In genomic region chr5:66807737-66808136, GRCm38 (mm10) we compare ENCODE assay signal across 18 mouse cellular contexts.
DNase-seq lines count a peak whose midpoint lies in the region; ATAC-seq lines count a peak whose summit lies in the region.
"Had no signal": no experiment of that assay in that cellular context is flagged by ENCODE, and none has a peak within 500 bp of the region (broad histone marks: within the 10 kb centered on the region; RNA-seq: fewer than 3 reads in every experiment).

No protein-coding gene starts in this region.

- WGBS in forebrain, embryonic 10.5 days = 96% methylated on average over 6 of the region's 6 CpGs
- 92% methylated on average over 6 of the region's 6 CpGs for WGBS in forebrain, embryonic 14.5 days
- 90% methylated on average over 6 of the region's 6 CpGs for WGBS in hindbrain, embryonic 10.5 days
- 87% methylated on average over 6 of the region's 6 CpGs for WGBS in hindbrain, embryonic 16.5 days

- H3K27me3 ChIP-seq in forebrain, embryonic 10.5 days (ENCODE audit: poor library complexity, severe bottlenecking) = no peaks in the 10 kb centered on the region
- no peaks in the 10 kb centered on the region for H3K27me3 ChIP-seq in forebrain, embryonic 14.5 days (replicated peaks; ENCODE audit: control insufficient read depth, insufficient read depth, low read length)
- no peaks in the 10 kb centered on the region for H3K27me3 ChIP-seq in hindbrain, embryonic 10.5 days (ENCODE audit: insufficient read depth, poor library complexity, severe bottlenecking)
- H3K27me3 ChIP-seq in hindbrain, embryonic 16.5 days (replicated peaks; ENCODE audit: control insufficient read depth, insufficient read depth, low read length) = no peaks in the 10 kb centered on the region
- H3K27me3 ChIP-seq: embryonic facial prominence, embryonic 13.5 days; embryonic facial prominence, embryonic 15.5 days; forebrain, embryonic 13.5 days had no signal

- H3K4me1 ChIP-seq in forebrain, embryonic 10.5 days = peaks cover 25% of the 10 kb centered on the region
- H3K4me1 ChIP-seq in forebrain, embryonic 14.5 days (ENCODE audit: control insufficient read depth, insufficient read depth, low read length) = peaks cover 19% of the 10 kb centered on the region
- H3K4me1 ChIP-seq in hindbrain, embryonic 10.5 days (replicated peaks) = peaks cover 37% of the 10 kb centered on the region
- H3K4me1 ChIP-seq in hindbrain, embryonic 16.5 days (ENCODE audit: control insufficient read depth, insufficient read depth, low read depth, low read length) = 0 out of 2 replicates have a peak, but pooled peaks cover 2% of the 10 kb centered on the region

- H3K4me2 ChIP-seq in forebrain, embryonic 14.5 days (ENCODE audit: low read length) = no peak overlapping the region
- no peak overlapping the region for H3K4me2 ChIP-seq in hindbrain, embryonic 16.5 days (ENCODE audit: low read length)
- H3K4me2 ChIP-seq: embryonic facial prominence, embryonic 13.5 days; embryonic facial prominence, embryonic 15.5 days; forebrain, embryonic 13.5 days had no signal

- no peak overlapping the region for H3K9ac ChIP-seq in forebrain, embryonic 14.5 days (ENCODE audit: low read length)
- no peak overlapping the region for H3K9ac ChIP-seq in hindbrain, embryonic 16.5 days (ENCODE audit: low read depth, low read length)
- H3K9ac ChIP-seq: embryonic facial prominence, embryonic 13.5 days; embryonic facial prominence, embryonic 15.5 days; forebrain, embryonic 13.5 days had no signal

- no peak overlapping the region for H3K4me3 ChIP-seq in forebrain, embryonic 10.5 days
- H3K4me3 ChIP-seq in forebrain, embryonic 14.5 days (ENCODE audit: low read depth, low read length) = no peak overlapping the region
- no peak overlapping the region for H3K4me3 ChIP-seq in hindbrain, embryonic 10.5 days
- no peak overlapping the region for H3K4me3 ChIP-seq in hindbrain, embryonic 16.5 days (ENCODE audit: low read length)
- H3K4me3 ChIP-seq: embryonic facial prominence, embryonic 13.5 days; embryonic facial prominence, embryonic 15.5 days; erythroblast, embryonic 14.5 days; forebrain, embryonic 13.5 days had no signal

- no peak for ATAC-seq in forebrain, embryonic 14.5 days
- no peak for ATAC-seq in hindbrain, embryonic 16.5 days
- ATAC-seq: forebrain, embryonic 13.5 days; forebrain, embryonic 16.5 days had no signal

- peak overlapping the region; percentile 48; the same call in 1 of the 2 replicates for H3K27ac ChIP-seq in forebrain, embryonic 10.5 days
- no peak overlapping the region for H3K27ac ChIP-seq in forebrain, embryonic 14.5 days (ENCODE audit: low read depth, low read length)
- H3K27ac ChIP-seq in hindbrain, embryonic 10.5 days = 0 out of 2 replicates have a peak overlapping the region, but pooled peaks have one; percentile 64
- no peak overlapping the region for H3K27ac ChIP-seq in hindbrain, embryonic 16.5 days (ENCODE audit: low read depth, low read length)
- H3K27ac ChIP-seq: embryonic facial prominence, embryonic 13.5 days; forebrain, embryonic 13.5 days had no signal

- H3K36me3 ChIP-seq in forebrain, embryonic 10.5 days (replicated peaks) = no peaks in the 10 kb centered on the region
- no peaks in the 10 kb centered on the region for H3K36me3 ChIP-seq in forebrain, embryonic 14.5 days (ENCODE audit: control insufficient read depth, insufficient read depth, low read length)
- no peaks in the 10 kb centered on the region for H3K36me3 ChIP-seq in hindbrain, embryonic 10.5 days
- H3K36me3 ChIP-seq in hindbrain, embryonic 16.5 days (ENCODE audit: control insufficient read depth, insufficient read depth, low read length) = no peaks in the 10 kb centered on the region
- H3K36me3 ChIP-seq: embryonic facial prominence, embryonic 13.5 days; embryonic facial prominence, embryonic 15.5 days had no signal

- H3K9me3 ChIP-seq in forebrain, embryonic 10.5 days = no peaks in the 10 kb centered on the region
- no peaks in the 10 kb centered on the region for H3K9me3 ChIP-seq in forebrain, embryonic 14.5 days (replicated peaks; ENCODE audit: control insufficient read depth, low read length)
- H3K9me3 ChIP-seq in hindbrain, embryonic 10.5 days = no peaks in the 10 kb centered on the region
- H3K9me3 ChIP-seq in hindbrain, embryonic 16.5 days (ENCODE audit: control insufficient read depth, low read length) = no peaks in the 10 kb centered on the region
- H3K9me3 ChIP-seq: embryonic facial prominence, embryonic 13.5 days; embryonic facial prominence, embryonic 15.5 days; forebrain, embryonic 13.5 days had no signal

- DNase-seq in adrenal gland, postnatal 25 days = peak; percentile 31
- DNase-seq in adrenal gland, adult 18-20 months (ENCODE audit: low spot score in 2 of 2) = no peak
- DNase-seq in forebrain, embryonic 10.5 days (ENCODE audit: extremely low spot score, low spot score) = no peak
- DNase-seq in forebrain, embryonic 14.5 days (ENCODE audit: low spot score) = no peak
- no peak for DNase-seq in hindbrain, embryonic 10.5 days (ENCODE audit: low spot score)
- DNase-seq: cerebellum, adult 11 months; cerebellum, adult 18-20 months; cerebellum, adult 8-10 months; cerebellum, adult 9-11 months; cerebellum, postnatal 14 days; cerebellum, postnatal 36 days; embryo, embryonic 11 days had no signal

Comparison
In these comparisons a context has a peak if more than half of its experiments do, and no peak if none do; other contexts are left out.
1. H3K27ac ChIP-seq: peak in forebrain, embryonic 10.5 days (single experiment) and hindbrain, embryonic 10.5 days (single experiment); none in forebrain, embryonic 14.5 days (single experiment) and hindbrain, embryonic 16.5 days (single experiment).